Comparison of ENCODE assay signal across 8 mouse cellular contexts in the genomic region with DNA sequence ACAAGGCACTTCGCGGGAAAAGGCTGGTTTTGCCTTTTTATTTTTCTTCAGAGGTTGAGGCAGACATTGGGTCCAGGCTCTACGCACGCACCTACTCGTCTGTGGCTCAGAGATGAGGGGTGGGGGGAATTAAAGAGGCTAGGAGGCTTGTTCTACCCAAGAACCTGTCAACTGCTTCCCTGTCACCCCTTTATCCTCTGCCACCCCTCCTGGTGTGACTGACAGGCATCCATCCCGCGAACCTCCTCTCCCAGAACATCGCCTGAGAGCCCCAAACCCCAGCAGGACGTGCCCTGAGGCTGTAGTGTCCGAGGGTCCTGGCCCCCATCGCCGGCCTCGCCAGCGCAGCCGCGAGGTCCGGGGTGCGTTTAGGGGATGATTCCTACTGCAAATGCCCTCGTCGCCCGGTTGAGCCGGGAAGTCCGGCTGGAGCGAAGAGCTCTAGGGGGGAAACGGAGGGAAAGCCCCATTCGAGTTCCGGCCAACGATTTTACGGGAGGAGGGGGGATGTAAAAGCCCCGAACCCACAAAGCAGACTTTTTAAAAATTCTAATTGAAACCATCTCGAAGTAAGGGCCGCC. TPM values are rescaled to one million over a fixed set of nuclear protein-coding genes. Genes with fewer than 3 reads are reported as not detected.
DNase-seq lines count a peak whose midpoint lies in the region; ATAC-seq and TF ChIP-seq lines count a peak whose summit lies in the region.

No protein-coding gene starts in this region.

- H3K27ac ChIP-seq in thymus, adult 2 months (ENCODE audit: control insufficient read depth, insufficient read depth, low read length): peak overlapping the region; percentile 82
- peak overlapping the region; percentile 99 for H3K27ac ChIP-seq in hindbrain, embryonic 15.5 days (replicated peaks)
- H3K27ac ChIP-seq in neural tube, embryonic 13.5 days (replicated peaks): peak overlapping the region; percentile 100

- no peaks in the 10 kb centered on the region for H3K27me3 ChIP-seq in thymus, adult 2 months (ENCODE audit: control insufficient read depth, insufficient read depth, low read length)
- H3K27me3 ChIP-seq in hindbrain, embryonic 15.5 days: no peaks in the 10 kb centered on the region
- no peaks in the 10 kb centered on the region for H3K27me3 ChIP-seq in neural tube, embryonic 13.5 days

- no peaks in the 10 kb centered on the region for H3K9me3 ChIP-seq in hindbrain, embryonic 15.5 days
- no peaks in the 10 kb centered on the region for H3K9me3 ChIP-seq in neural tube, embryonic 13.5 days

- H3K4me2 ChIP-seq in hindbrain, embryonic 15.5 days: peak overlapping the region; percentile 99
- H3K4me2 ChIP-seq in neural tube, embryonic 13.5 days: peak overlapping the region; percentile 100

- H3K9ac ChIP-seq in hindbrain, embryonic 15.5 days: peak overlapping the region; percentile 80
- peak overlapping the region; percentile 97 for H3K9ac ChIP-seq in neural tube, embryonic 13.5 days

- no peak for TF ChIP-seq POLR2A in thymus, adult 2 months (IDR thresholded peaks at IDR 0.05; ENCODE audit: control insufficient read depth, extremely low read depth, insufficient read depth, low read length, poor library complexity)

- under 1% methylated on average over 32 of the region's 32 CpGs for WGBS in thymus, adult 2 months
- 0% methylated on average over 32 of the region's 32 CpGs for WGBS in hindbrain, embryonic 15.5 days
- under 1% methylated on average over 32 of the region's 32 CpGs for WGBS in neural tube, embryonic 13.5 days

- DNase-seq in thymus, adult 2 months: peak; percentile 60
- no peak for DNase-seq in thymus, postnatal 0 days (ENCODE audit: low spot score)
- DNase-seq in cerebellum, adult 18-20 months: peak; percentile 42 to 68
- DNase-seq in frontal cortex, postnatal 36 days (ENCODE audit: low spot score in 2 of 2): peak; percentile 38 to 59
- DNase-seq in liver: peak; percentile 52
- no peak for DNase-seq in T-cell, adult 2 months (ENCODE audit: low spot score)

- H3K4me1 ChIP-seq in thymus, adult 2 months (replicated peaks; ENCODE audit: control insufficient read depth, insufficient read depth, low read length): peaks cover 46% of the 10 kb centered on the region
- peaks cover 53% of the 10 kb centered on the region for H3K4me1 ChIP-seq in hindbrain, embryonic 15.5 days (replicated peaks)
- H3K4me1 ChIP-seq in neural tube, embryonic 13.5 days (replicated peaks): peaks cover 64% of the 10 kb centered on the region

- peak overlapping the region; percentile 74 for H3K4me3 ChIP-seq in thymus, adult 2 months (ENCODE audit: control insufficient read depth, insufficient read depth, low read length)
- H3K4me3 ChIP-seq in hindbrain, embryonic 15.5 days: peak overlapping the region; percentile 57
- peak overlapping the region; percentile 54 for H3K4me3 ChIP-seq in neural tube, embryonic 13.5 days

- H3K36me3 ChIP-seq in thymus, adult 2 months (ENCODE audit: control insufficient read depth, insufficient read depth, low read length): no peaks in the 10 kb centered on the region
- H3K36me3 ChIP-seq in hindbrain, embryonic 15.5 days: no peaks in the 10 kb centered on the region
- no peaks in the 10 kb centered on the region for H3K36me3 ChIP-seq in neural tube, embryonic 13.5 days

- peak; percentile 36; the same call in 1 of the 2 replicates for TF ChIP-seq CTCF in thymus, adult 2 months (IDR thresholded peaks at IDR 0.05; ENCODE audit: borderline replicate concordance, control insufficient read depth, extremely low read depth, insufficient read depth, low read length, poor library complexity)

- ATAC-seq in hindbrain, embryonic 15.5 days (ENCODE audit: low FRiP score, low read depth): peak; percentile 65
- no peak; the same call in 1 of the 2 replicates for ATAC-seq in neural tube, embryonic 13.5 days (ENCODE audit: low read depth)

RNA-seq across cellular contexts. Expression of gene Acot11, which starts 34.5 kb away (rescaled TPM):
- 6.4 and 10.0 TPM in 2 replicates for polyA plus RNA-seq in thymus, adult 2 months (2012; rRNA removed)
- polyA plus RNA-seq in thymus, postnatal 0 days (2015; fragmentation: Nextera tagmentation; extraction: Ambion mirVana): 0.78 and 0.88 TPM in 2 replicates
- polyA plus RNA-seq in hindbrain, embryonic 15.5 days (2015; fragmentation: Nextera tagmentation; extraction: Ambion mirVana): 2.1 and 2.4 TPM in 2 replicates
- 1.5 and 1.7 TPM in 2 replicates for polyA plus RNA-seq in neural tube, embryonic 13.5 days (2015; fragmentation: Nextera tagmentation; extraction: Ambion mirVana)

Comparison
In these comparisons a context has a peak if more than half of its experiments do, and no peak if none do; other contexts are left out.
1. DNase-seq: peak in thymus, adult 2 months (single experiment), cerebellum, adult 18-20 months (2 of 2), frontal cortex, postnatal 36 days (2 of 2) and liver (single experiment); none in thymus, postnatal 0 days (single experiment) and T-cell, adult 2 months (single experiment).
2. Peak in every context shown above with its lines, with median percentiles within 50 percentile points of each other: H3K27ac ChIP-seq and H3K4me3 ChIP-seq.